Mouse (Mus musculus) CH12.LX (cell line): ENCODE data around the gene Adamtsl4. TPM values are rescaled to one million over a fixed set of nuclear protein-coding genes. Genes with fewer than 3 reads are reported as not detected.

Experiments used
- DNase-seq: peaks from one replicate; pipeline ENCODE4 v3.0.0-alpha.2; 2013; ENCODE audit errors: extremely low read depth
- H3K27ac ChIP-seq: 2 replicates; pipeline ENCODE4 v1.5.1; 2012; ENCODE audit warnings: low read depth, mild to moderate bottlenecking, control low read depth, moderate library complexity; ENCODE audit not compliant: insufficient read depth
- H3K27me3 ChIP-seq: replicated peaks from 2 replicates; pipeline ENCODE3; 2012; ENCODE audit warnings: inconsistent platforms
- H3K36me3 ChIP-seq, 2 experiments: replicated peaks in 1 of 2; 2 replicates each; pipeline versions ENCODE3 to v1.6.1; 2012; ENCODE audit warnings: inconsistent platforms in 1 of 2, low read length in 1 of 2, mild to moderate bottlenecking in 1 of 2, mixed read lengths in 1 of 2, moderate library complexity in 1 of 2; ENCODE audit not compliant: control insufficient read depth in 1 of 2, insufficient read depth in 1 of 2
- H3K4me1 ChIP-seq, 2 experiments: 2 replicates each; pipeline ENCODE4 v1.6.1; 2012; ENCODE audit warnings: inconsistent platforms in 1 of 2, moderate library complexity in 1 of 2; ENCODE audit not compliant: insufficient read depth in 2 of 2, control insufficient read depth in 1 of 2
- H3K4me2 ChIP-seq: 2 replicates; pipeline ENCODE4 v1.6.1; 2012; ENCODE audit warnings: low read depth, mild to moderate bottlenecking, control low read depth; ENCODE audit not compliant: poor library complexity, insufficient read depth, severe bottlenecking
- H3K4me3 ChIP-seq, 3 experiments: fragments of 150-350 bp in 1 of 3; sonication (generic) in 1 of 3; replicated peaks in 1 of 3; 2 replicates each; pipeline versions ENCODE3 to v1.5.1; 2011 to 2012; ENCODE audit warnings: low read depth in 2 of 3, low read length in 2 of 3, mild to moderate bottlenecking in 2 of 3, moderate library complexity in 2 of 3, control low read depth in 1 of 3, improper control_type of control experiment in 1 of 3, inconsistent platforms in 1 of 3, mixed read lengths in 1 of 3; ENCODE audit not compliant: poor library complexity in 1 of 3
- H3K79me2 ChIP-seq: replicated peaks from 2 replicates; pipeline ENCODE4 v1.6.1; 2012; ENCODE audit warnings: mild to moderate bottlenecking, moderate library complexity; ENCODE audit not compliant: control insufficient read depth, poor library complexity, insufficient read depth, severe bottlenecking; ENCODE audit errors: extremely low read depth
- H3K9ac ChIP-seq: 2 replicates; pipeline ENCODE4 v1.6.1; 2012; ENCODE audit warnings: low read depth, mild to moderate bottlenecking, control low read depth, moderate library complexity; ENCODE audit not compliant: insufficient read depth
- H3K9me3 ChIP-seq: replicated peaks from 2 replicates; pipeline ENCODE3; 2012; ENCODE audit warnings: low read length, inconsistent platforms, mixed read lengths
- CHD2 ChIP-seq: IDR thresholded peaks from 2 replicates; pipeline ENCODE4 v1.6.1; 2011; ENCODE audit warnings: low read length, improper control_type of control experiment
- E2F4 ChIP-seq: IDR thresholded peaks from 2 replicates; pipeline ENCODE4 v1.6.1; 2011; ENCODE audit warnings: low read depth, low read length, improper control_type of control experiment; ENCODE audit not compliant: insufficient replicate concordance
- EP300 ChIP-seq: IDR thresholded peaks from 2 replicates; pipeline ENCODE4 v1.6.1; 2011; ENCODE audit warnings: low read length, improper control_type of control experiment
- GABPA ChIP-seq: IDR thresholded peaks from 2 replicates; pipeline ENCODE4 v1.6.1; 2012; ENCODE audit warnings: low read depth, low read length, improper control_type of control experiment, inconsistent platforms; ENCODE audit not compliant: insufficient replicate concordance
- JUN ChIP-seq: IDR thresholded peaks from 2 replicates; pipeline ENCODE4 v1.6.1; 2011; ENCODE audit warnings: low read depth, mild to moderate bottlenecking, low read length, improper control_type of control experiment, moderate library complexity; ENCODE audit not compliant: insufficient read depth
- MAX ChIP-seq: IDR thresholded peaks from 2 replicates; pipeline ENCODE4 v1.6.1; 2011; ENCODE audit warnings: low read length, improper control_type of control experiment
- MAZ ChIP-seq: IDR thresholded peaks from 2 replicates; pipeline ENCODE4 v1.6.1; 2012; ENCODE audit warnings: low read depth, mild to moderate bottlenecking, inconsistent platforms, low read length, improper control_type of control experiment, moderate library complexity
- NRF1 ChIP-seq: IDR thresholded peaks from 2 replicates; pipeline ENCODE4 v1.6.1; 2014; ENCODE audit warnings: low read depth, mild to moderate bottlenecking, inconsistent platforms, low read length, improper control_type of control experiment, moderate library complexity
- PAX5 ChIP-seq: IDR thresholded peaks from 2 replicates; pipeline ENCODE4 v1.6.1; 2012; ENCODE audit warnings: low read length, inconsistent platforms, mixed read lengths
- RAD21 ChIP-seq: IDR thresholded peaks from 2 replicates; pipeline ENCODE4 v1.6.1; 2011; ENCODE audit warnings: low read depth, mild to moderate bottlenecking, low read length, improper control_type of control experiment, moderate library complexity
- SIN3A ChIP-seq: IDR thresholded peaks from 2 replicates; pipeline ENCODE4 v1.6.1; 2012; ENCODE audit warnings: low read length, improper control_type of control experiment, inconsistent platforms
- SMC3 ChIP-seq: IDR thresholded peaks from 2 replicates; pipeline ENCODE4 v1.6.1; 2011; ENCODE audit warnings: low read depth, low read length, improper control_type of control experiment
- TCF12 ChIP-seq: IDR thresholded peaks from 2 replicates; pipeline ENCODE4 v1.6.1; 2014; ENCODE audit warnings: low read depth, mild to moderate bottlenecking, inconsistent platforms, low read length, improper control_type of control experiment
- UBTF ChIP-seq: IDR thresholded peaks from 2 replicates; pipeline ENCODE4 v1.6.1; 2012; ENCODE audit warnings: low read depth, mild to moderate bottlenecking, inconsistent platforms, low read length, improper control_type of control experiment, moderate library complexity
- USF1 ChIP-seq: IDR thresholded peaks from 2 replicates; pipeline ENCODE4 v1.6.1; 2014; ENCODE audit warnings: low read depth, mild to moderate bottlenecking, inconsistent platforms, low read length, improper control_type of control experiment
- ZC3H11A ChIP-seq: IDR thresholded peaks from 2 replicates; pipeline ENCODE4 v1.6.1; 2012; ENCODE audit warnings: low read depth, mild to moderate bottlenecking, inconsistent platforms, low read length, improper control_type of control experiment
- ZKSCAN1 ChIP-seq: IDR thresholded peaks from 2 replicates; pipeline ENCODE4 v1.6.1; 2012; ENCODE audit warnings: low read depth, inconsistent platforms, low read length, improper control_type of control experiment, borderline replicate concordance
- ZMIZ1 ChIP-seq: IDR thresholded peaks from 2 replicates; pipeline ENCODE4 v1.6.1; 2012; ENCODE audit warnings: low read depth, mild to moderate bottlenecking, inconsistent platforms, low read length, improper control_type of control experiment
- dilution Hi-C: fragments of 300-500 bp; cut with MboI; formaldehyde crosslinking; loops from 2 replicates; pipeline ENCODE4 v1.14.3; 2020; ENCODE audit warnings: low sequenced_read_pairs; ENCODE audit not compliant: extremely low pct_unique_long_range_greater_than_20kb, extremely low pct_ligation_motif_present
- in situ Hi-C: fragments of 300-500 bp; cut with MboI; formaldehyde crosslinking; loops from 3 replicates; pipeline ENCODE4 v1.14.3; 2019; ENCODE audit warnings: low sequenced_read_pairs, low pct_ligation_motif_present, low pct_unique_long_range_greater_than_20kb, mixed read lengths
- polyA plus RNA-seq: library from polyadenylated mRNA; unstranded; fragments of >175 nt; gene quantifications from 2 replicates; pipeline ENCODE4 v1.2.1, GENCODE M21; 2012; ENCODE audit warnings: low read depth; ENCODE audit not compliant: insufficient read length
- total RNA-seq, 2 experiments: library from RNA; depleted of rRNA; stranded (reverse); fragments of 300-350 nt in 1 of 2; fragments of >200 nt in 1 of 2; gene quantifications; 2 replicates each; pipeline ENCODE4 v1.2.3; 2012 to 2014

The Adamtsl4 gene
- total and polyA plus RNA-seq, 3 experiments = 0.10 to 0.85 TPM; not detected in 1

- Histone ChIP-seq H3K9ac (no peak overlapping the region), H3K9me3 (no peaks in the 10 kb centered on the region), H3K4me1 (peaks cover 2 to 11% of the 10 kb centered on the region in 2 experiments; a peak in 1 of 4 replicates), H3K36me3 (no peaks in the 10 kb centered on the region), H3K4me3 (no peak overlapping the region), H3K4me2 (no peak overlapping the region), H3K27me3 (no peaks in the 10 kb centered on the region), H3K27ac (no peak overlapping the region), H3K79me2 (no peaks in the 10 kb centered on the region)
- dilution Hi-C loops (no loop called here), in situ Hi-C loops (no loop called here)
- TF ChIP-seq SMC3 = no peak
- no peak for TF ChIP-seq ZKSCAN1
- no peak for TF ChIP-seq JUN
- TF ChIP-seq MAX = no peak
- TF ChIP-seq RAD21 = no peak
- TF ChIP-seq NRF1 = no peak
- no peak for TF ChIP-seq TCF12
- no peak for TF ChIP-seq GABPA
- no peak for TF ChIP-seq USF1
- DNase-seq = no peak
Measured at GRCm38 (mm10) chr3:95701877-95702540, 14.3 kb upstream of the Adamtsl4 start.

GRCm38 (mm10) chr3:95701085-95701484, 13.4 kb upstream of the Adamtsl4 start:
- H3K27ac ChIP-seq = no peak overlapping the region

More at GRCm38 (mm10) chr3:95701085-95701484, 13.4 kb upstream of the Adamtsl4 start:
- no peak for DNase-seq
- no peak overlapping the region for H3K4me2 ChIP-seq
- H3K9me3 ChIP-seq = no peaks in the 10 kb centered on the region
- no peak overlapping the region for H3K9ac ChIP-seq
- H3K4me1 ChIP-seq = peaks cover 2 to 11% of the 10 kb centered on the region in 2 experiments; a peak in 1 of 4 replicates
- H3K4me3 ChIP-seq = no peak overlapping the region
- H3K36me3 ChIP-seq = no peaks in the 10 kb centered on the region
- dilution Hi-C loops (no loop called here), in situ Hi-C loops (no loop called here)
- no peaks in the 10 kb centered on the region for H3K27me3 ChIP-seq
- TF ChIP-seq MAZ = no peak
- no peak for TF ChIP-seq SIN3A
- TF ChIP-seq ZMIZ1 = no peak
- no peak for TF ChIP-seq SMC3
- TF ChIP-seq E2F4 = no peak
- no peak for TF ChIP-seq ZKSCAN1
- no peak for TF ChIP-seq CHD2
- no peak for TF ChIP-seq PAX5
- no peak for TF ChIP-seq UBTF
- TF ChIP-seq ZC3H11A = no peak
- no peak for TF ChIP-seq EP300
- no peaks in the 10 kb centered on the region for H3K79me2 ChIP-seq
